Mouse (Mus musculus) erythroblast, embryonic 14.5 days (primary cell): ENCODE data around the gene Creb3. TPM values are rescaled to one million over a fixed set of nuclear protein-coding genes. Genes with fewer than 3 reads are reported as not detected.

ENCODE experiments used
- H3K27me3 ChIP-seq: 2 replicates; pipeline ENCODE4 v1.6.1; 2012; ENCODE audit warnings: inconsistent platforms; ENCODE audit not compliant: control insufficient read depth
- H3K36me3 ChIP-seq: 2 replicates; pipeline ENCODE4 v1.6.1; 2012; ENCODE audit warnings: mild to moderate bottlenecking, inconsistent platforms; ENCODE audit not compliant: control insufficient read depth
- H3K4me1 ChIP-seq: 2 replicates; pipeline ENCODE4 v1.6.1; 2012; ENCODE audit warnings: inconsistent platforms; ENCODE audit not compliant: control insufficient read depth
- H3K4me3 ChIP-seq: replicated peaks from 2 replicates; pipeline ENCODE3; 2012; ENCODE audit warnings: moderate library complexity, mild to moderate bottlenecking, inconsistent platforms
- H3K9me3 ChIP-seq: 2 replicates; pipeline ENCODE4 v1.6.1; 2012; ENCODE audit warnings: low read length, inconsistent platforms, mixed read lengths; ENCODE audit not compliant: control insufficient read depth
- GATA1 ChIP-seq: IDR thresholded peaks from 2 replicates; pipeline ENCODE4 v1.6.1; 2012; ENCODE audit warnings: low read length, inconsistent platforms, mixed read lengths
- TAL1 ChIP-seq: IDR thresholded peaks from 3 replicates; pipeline ENCODE4 v1.6.1; 2012; ENCODE audit warnings: low read length, inconsistent platforms, mixed read lengths
- polyA plus RNA-seq: library from polyadenylated mRNA; stranded (reverse); fragments of >175 nt; gene quantifications from 2 replicates; pipeline ENCODE4 v1.2.3, GENCODE M21; 2012

Creb3 gene
- 0.10 and 0.20 TPM in 2 replicates for polyA plus RNA-seq

DNA sequence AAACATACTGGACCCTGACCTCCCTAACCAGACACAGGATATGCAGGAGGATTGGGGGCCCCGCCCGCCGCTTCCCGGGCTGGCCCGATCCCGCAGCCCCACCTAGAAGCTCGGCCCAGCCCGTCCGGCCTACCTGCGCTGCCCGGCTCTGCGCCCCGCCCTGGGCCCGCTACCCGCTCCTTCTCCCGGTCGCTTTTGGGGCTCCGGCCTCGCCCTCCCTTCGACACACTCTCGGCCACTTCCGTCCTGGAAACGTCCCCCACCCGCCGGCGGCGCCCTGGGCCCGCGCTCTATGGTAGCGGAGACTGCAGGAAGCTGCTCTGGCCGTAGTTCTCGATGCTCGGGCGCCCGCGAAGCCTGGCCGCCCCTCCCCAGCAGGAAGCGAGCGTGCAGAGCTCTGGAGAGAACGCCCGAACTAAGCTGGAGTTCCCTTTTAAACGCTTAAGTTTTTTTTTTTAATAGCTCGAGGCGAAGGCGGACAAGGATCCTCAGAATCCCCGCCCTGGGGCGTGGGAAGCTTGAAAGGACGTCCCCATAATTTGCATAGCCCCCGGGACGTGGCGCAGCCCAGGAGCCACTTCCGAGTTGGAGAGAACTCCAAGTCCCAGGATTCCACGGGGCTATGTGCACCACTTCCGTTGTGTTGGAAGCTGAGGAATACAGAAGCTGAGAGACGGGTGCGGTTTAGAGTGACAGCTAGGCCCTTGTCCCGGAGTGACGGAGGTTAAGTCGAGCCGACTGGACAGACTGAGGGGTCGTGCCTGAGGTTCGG lies at the start of gene Creb3, which contains the start of gene Tln1:
Gene Creb3 (plus strand): TSS at position 336 of the 772 bp plus-strand sequence.
Gene Tln1 (minus strand): TSS at position 695 of the 772 bp plus-strand sequence.
- Histone ChIP-seq H3K36me3 (peaks cover 66% of the 10 kb centered on the region), H3K4me1 (peaks cover 61% of the 10 kb centered on the region), H3K9me3 (no peaks in the 10 kb centered on the region), H3K27me3 (no peaks in the 10 kb centered on the region), H3K4me3 (peak within 1 kb of the TSS; percentile 82)
- TF ChIP-seq GATA1 (no peak), TAL1 (no peak)

DNA sequence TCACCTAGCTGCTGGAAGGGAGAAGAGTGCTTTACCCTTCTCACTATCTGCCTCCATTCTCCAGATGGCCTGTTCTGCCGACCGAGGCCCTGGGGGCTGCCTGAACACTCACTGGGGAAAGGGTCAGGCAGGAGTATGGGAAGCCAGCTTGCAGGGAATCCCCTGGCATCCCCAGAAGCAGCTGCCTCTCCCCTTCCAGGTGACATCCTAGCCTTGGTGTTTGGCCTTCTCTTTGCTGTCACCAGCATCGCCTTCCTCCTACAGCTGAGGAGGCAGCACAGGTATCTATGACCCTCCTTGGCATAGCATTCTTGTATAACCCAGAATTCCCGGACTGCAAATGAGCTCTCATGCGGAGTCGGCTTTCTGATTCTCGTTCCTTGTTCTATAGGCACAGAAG lies 49.5 kb upstream of the Creb3 start:
- H3K4me1 ChIP-seq = peaks cover 19% of the 10 kb centered on the region

DNA sequence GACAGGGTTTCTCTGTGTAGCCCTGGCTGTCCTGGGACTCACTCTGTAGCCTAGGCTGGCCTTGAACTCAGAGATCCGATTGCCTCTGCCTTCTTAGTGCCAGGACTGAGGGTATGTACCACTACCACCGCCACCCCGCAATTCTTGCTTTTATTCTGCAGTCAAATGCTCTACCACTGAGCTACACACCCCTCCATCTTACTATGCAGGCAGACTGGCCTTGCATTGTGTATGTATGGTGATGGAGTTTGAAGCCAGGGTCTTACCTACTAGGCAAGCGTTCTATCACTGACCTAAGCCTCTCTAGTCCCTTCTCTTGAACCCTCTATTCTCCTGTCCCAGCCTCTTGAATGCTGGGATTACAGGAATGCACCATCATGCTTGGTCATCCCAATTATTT lies 48.8 kb upstream of the Creb3 start:
- peaks cover 13% of the 10 kb centered on the region for H3K4me1 ChIP-seq
- no peak overlapping the region for H3K4me3 ChIP-seq
- H3K9me3 ChIP-seq = no peaks in the 10 kb centered on the region
- H3K36me3 ChIP-seq = no peaks in the 10 kb centered on the region
- no peak for TF ChIP-seq GATA1
- TF ChIP-seq TAL1 = no peak
- H3K27me3 ChIP-seq = peaks cover 18% of the 10 kb centered on the region

More for the DNA sequence above, 49.5 kb upstream of the Creb3 start:
- Histone ChIP-seq H3K4me3 (no peak overlapping the region), H3K27me3 (peaks cover 18% of the 10 kb centered on the region), H3K36me3 (no peaks in the 10 kb centered on the region), H3K9me3 (no peaks in the 10 kb centered on the region)
- TF ChIP-seq GATA1 = no peak
- TF ChIP-seq TAL1 = no peak

DNA sequence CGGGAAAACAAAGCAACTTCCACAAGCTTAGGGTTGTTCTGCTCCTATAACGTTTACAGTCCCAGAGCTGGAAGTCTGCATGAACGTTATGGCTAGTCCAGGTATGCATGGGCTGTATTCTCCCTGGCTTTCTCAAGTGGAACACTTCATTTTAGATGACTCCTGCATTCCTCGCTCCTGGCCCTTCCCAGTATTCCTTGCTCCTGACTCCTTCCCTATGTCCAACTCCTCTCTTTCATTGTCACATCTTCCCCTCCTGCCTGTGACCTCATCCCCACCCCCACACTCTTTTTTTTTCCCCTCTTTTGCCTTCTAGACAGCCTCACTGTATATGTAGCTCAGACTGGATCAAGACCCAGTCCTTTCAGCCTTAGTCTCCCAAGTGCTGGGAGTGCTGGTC lies 48.3 kb upstream of the Creb3 start:
- TF ChIP-seq TAL1 (no peak), GATA1 (no peak)
- H3K27me3 ChIP-seq = peaks cover 15% of the 10 kb centered on the region

GRCm38 (mm10) chr4:43515764-43516708 lies 46.1 kb upstream of the Creb3 start:
- Histone ChIP-seq H3K4me1 (peaks cover 4% of the 10 kb centered on the region), H3K9me3 (no peaks in the 10 kb centered on the region), H3K36me3 (no peaks in the 10 kb centered on the region), H3K4me3 (no peak overlapping the region), H3K27me3 (peaks cover 31% of the 10 kb centered on the region)
- no peak for TF ChIP-seq TAL1
- TF ChIP-seq GATA1 = no peak

More for the DNA sequence above, 48.3 kb upstream of the Creb3 start:
- Histone ChIP-seq H3K4me1 (peaks cover 9% of the 10 kb centered on the region), H3K4me3 (no peak overlapping the region), H3K9me3 (no peaks in the 10 kb centered on the region), H3K36me3 (no peaks in the 10 kb centered on the region)

GRCm38 (mm10) chr4:43519551-43519950 lies 42.6 kb upstream of the Creb3 start:
- Histone ChIP-seq H3K36me3 (no peaks in the 10 kb centered on the region), H3K4me3 (no peak overlapping the region), H3K27me3 (peaks cover 64% of the 10 kb centered on the region), H3K4me1 (peaks cover 14% of the 10 kb centered on the region), H3K9me3 (peaks cover 6% of the 10 kb centered on the region; the same call in 1 of the 2 replicates)
- no peak for TF ChIP-seq GATA1
- no peak for TF ChIP-seq TAL1

DNA sequence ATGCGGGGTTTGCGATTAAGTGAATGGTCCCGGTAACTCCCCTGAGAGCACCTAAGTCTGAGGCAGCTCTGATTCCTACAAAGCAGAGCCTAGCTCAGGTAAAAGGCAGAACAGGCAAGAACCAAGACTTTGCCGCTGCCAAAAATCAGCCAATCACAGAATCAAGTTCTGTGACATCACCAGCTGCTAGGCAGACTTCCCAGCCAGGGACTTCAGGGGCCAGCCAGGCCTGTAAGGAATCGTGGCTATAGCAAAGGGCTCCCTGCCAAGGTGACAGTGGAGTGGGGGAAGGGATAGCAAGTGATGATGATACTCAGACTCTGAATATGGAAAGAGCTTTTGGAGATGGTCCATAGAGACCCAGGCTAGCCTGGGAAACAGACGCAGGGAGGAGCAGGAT lies 42.2 kb upstream of the Creb3 start:
- peaks cover 14% of the 10 kb centered on the region for H3K4me1 ChIP-seq
- TF ChIP-seq GATA1 (no peak), TAL1 (no peak)
- H3K36me3 ChIP-seq = no peaks in the 10 kb centered on the region
- H3K9me3 ChIP-seq = peaks cover 6% of the 10 kb centered on the region; the same call in 1 of the 2 replicates
- H3K4me3 ChIP-seq = no peak overlapping the region
- peaks cover 68% of the 10 kb centered on the region for H3K27me3 ChIP-seq

DNA sequence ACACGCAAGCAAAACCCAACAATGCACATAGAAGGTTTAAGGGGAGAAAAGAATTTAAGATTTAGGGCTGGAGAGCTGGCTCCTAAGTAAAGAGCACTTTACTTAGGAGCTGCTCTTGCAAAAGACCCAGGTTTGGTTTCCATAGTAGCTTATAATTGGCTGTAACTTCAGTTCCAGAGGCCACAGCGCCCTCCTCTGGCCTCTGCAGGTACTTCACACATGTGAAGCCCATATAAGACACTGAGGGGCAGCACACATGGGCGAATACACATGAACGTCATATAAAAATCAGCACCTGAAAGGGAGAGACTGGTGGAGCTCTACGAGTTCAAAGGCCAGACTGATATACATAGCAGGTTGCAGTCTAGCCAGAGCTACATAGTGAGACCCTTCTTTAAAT lies 34.3 kb upstream of the Creb3 start:
- Histone ChIP-seq H3K9me3 (peaks cover 6% of the 10 kb centered on the region; the same call in 1 of the 2 replicates), H3K27me3 (peaks cover 50% of the 10 kb centered on the region), H3K4me1 (peaks cover 24% of the 10 kb centered on the region), H3K36me3 (peaks cover 31% of the 10 kb centered on the region), H3K4me3 (no peak overlapping the region)
- TF ChIP-seq GATA1 (no peak), TAL1 (no peak)

GRCm38 (mm10) chr4:43528487-43528886 lies 33.6 kb upstream of the Creb3 start:
- peaks cover 37% of the 10 kb centered on the region for H3K36me3 ChIP-seq

More at GRCm38 (mm10) chr4:43528487-43528886, 33.6 kb upstream of the Creb3 start:
- no peak overlapping the region for H3K4me3 ChIP-seq
- peaks cover 44% of the 10 kb centered on the region for H3K27me3 ChIP-seq
- no peak for TF ChIP-seq TAL1
- TF ChIP-seq GATA1 = no peak
- peaks cover 20% of the 10 kb centered on the region for H3K4me1 ChIP-seq
- H3K9me3 ChIP-seq = no peaks in the 10 kb centered on the region; the same call in 1 of the 2 replicates
